Mouse (Mus musculus) regulatory T cell (primary cell): ENCODE results near the gene Pard3.

ENCODE experiments used
- in situ Hi-C: fragments of 300-600 bp; cut with MboI, MseI; formaldehyde crosslinking; loops from one replicate; pipeline ENCODE4 v1.15.1; 2025; ENCODE audit warnings: high pct_unique_total_duplicates

Gene Pard3

DNA sequence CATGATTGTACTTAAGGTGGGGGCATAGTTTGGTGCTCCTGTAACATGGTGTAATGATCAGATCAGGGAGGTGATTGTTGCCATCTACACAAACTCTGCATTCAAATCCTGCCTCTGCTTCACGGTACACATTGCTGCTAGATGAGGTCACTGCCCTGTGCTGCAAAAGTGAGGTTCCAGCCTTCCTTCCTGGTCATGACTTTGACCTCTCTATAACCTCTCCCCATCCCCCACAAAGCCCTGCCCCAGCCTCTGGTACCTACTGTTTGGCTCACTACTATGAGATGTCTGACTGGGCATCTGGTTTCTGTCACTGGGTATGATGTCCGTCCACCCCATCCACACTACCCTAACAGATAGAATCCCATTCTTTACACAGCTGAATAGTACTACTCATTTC, 408.5 kb downstream of the Pard3 start:
- in situ Hi-C loops, result loop anchor here (5.0 kb wide), 1 partner anchor 630 kb away; no protein-coding TSS in a partner anchor

DNA sequence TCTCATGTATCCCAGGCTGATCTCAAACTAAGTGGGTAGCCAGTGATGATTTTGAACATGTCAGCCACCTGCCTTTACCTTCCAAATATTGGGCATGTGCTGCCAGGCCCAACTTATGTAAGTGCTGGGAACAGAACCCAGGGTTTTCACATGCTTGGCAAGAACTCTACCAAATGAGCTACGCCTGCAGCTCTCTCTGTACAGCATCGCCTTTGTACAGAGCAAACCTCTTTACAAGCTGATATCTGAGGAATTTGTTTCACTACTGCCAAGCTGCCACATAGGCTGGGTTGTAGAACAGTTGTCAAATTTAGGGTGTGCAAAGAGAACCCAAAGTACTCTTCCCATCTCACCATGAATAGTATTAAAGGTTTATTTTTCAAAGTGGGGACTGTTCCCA, 416.3 kb downstream of the Pard3 start:
- in situ Hi-C loops, result no loop called here

DNA sequence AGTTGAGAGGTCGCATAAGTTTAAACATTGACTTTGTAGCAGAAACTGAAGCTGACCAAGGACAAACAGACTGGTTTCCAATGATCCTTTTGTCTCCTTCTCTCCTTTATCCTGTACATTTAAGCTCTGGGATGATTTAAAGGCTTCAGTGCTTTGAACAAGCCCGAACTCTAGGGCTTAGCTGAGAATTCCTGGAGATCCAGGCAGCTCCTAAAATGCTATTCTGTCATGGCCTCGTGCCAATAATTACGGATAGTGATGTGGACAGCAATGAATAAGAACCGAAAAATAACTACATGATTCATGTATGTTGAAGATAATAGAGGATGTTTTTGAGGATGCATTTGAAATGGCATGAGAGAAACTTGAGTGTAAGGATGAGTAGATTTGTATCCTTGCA, 421.9 kb downstream of the Pard3 start:
- in situ Hi-C loops, result loop anchor here (5.0 kb wide), 1 partner anchor 33 kb away; no protein-coding TSS in a partner anchor

DNA sequence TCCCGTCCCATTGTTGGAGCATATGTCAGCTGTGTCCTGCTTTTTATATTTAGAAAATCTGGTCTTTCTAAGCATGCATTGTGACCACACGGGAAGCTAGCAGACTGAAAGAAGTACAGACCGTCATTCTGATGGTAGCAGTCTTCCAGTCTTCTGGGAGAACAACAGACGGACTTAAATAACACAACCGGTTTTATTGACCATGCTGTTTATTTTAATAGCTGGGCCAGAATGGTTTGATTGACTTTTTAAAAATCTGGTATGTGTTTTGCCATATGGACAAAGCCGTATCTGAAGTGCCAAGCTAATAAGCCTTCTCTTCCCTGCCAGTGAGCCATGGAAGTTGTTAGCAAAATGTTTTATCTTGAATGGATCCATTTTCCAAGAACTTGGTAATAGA, 428.3 kb downstream of the Pard3 start:
- in situ Hi-C loops, result no loop called here

DNA sequence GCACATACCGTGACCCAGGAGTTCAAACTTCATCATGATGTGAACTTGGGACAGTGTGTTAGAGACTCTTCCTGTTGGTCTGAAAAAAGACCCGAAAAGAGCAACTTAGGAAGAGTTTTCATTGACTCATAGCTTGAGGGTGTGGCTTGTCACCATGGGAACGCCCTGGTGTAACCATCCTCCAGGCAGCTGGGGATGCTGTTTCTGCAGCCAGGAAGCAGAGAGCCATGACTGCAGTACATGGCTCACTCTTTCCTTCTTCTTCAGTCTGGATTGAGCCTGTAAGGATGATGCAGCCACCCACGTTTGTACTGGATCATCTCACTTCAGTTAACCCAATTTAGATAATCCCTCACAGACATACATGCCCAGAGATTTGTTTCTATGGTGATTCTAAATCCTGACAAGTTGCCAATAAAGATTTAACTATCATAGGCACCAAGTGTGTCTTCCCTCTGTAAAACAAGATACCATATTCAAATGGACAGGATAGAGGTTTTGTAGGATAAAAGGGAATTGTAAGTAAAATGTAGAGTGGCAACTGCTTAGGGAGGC, 431.6 kb downstream of the Pard3 start:
- in situ Hi-C loops, result no loop called here

DNA sequence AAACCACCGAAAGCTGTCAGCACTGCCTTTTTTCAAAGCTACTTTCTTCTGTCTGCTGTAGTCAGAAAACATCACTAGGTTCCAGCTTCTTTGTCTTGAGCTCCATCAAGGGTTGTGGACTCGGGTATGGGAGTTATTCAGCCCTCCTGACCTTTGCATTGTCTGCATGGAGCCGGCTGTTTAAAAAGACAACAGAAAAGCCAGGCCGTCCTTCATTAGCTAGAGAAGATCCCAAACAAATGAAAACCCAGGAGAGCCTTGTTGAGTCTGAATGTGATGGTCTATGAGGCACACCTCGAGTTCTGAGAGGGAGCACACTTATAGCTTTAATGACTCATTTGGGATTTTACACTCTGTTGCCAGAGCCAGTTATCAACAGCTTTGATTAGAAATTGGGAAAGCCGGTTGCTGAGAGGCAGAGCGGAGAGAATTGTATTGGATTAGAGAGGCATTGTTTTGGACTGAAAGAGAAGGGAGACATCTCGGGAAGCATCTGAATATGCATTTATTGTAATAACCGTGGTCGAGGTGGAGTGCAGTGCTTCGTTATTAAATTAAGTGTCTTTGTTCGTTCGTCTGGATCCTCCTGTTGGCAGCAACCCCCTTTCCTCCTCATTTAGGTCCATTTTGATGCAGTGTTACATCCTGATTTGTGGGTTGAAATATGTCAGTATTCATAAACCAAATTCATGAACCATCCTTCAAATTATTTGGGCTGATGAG, 435.5 kb downstream of the Pard3 start:
- in situ Hi-C loops, result no loop called here

DNA sequence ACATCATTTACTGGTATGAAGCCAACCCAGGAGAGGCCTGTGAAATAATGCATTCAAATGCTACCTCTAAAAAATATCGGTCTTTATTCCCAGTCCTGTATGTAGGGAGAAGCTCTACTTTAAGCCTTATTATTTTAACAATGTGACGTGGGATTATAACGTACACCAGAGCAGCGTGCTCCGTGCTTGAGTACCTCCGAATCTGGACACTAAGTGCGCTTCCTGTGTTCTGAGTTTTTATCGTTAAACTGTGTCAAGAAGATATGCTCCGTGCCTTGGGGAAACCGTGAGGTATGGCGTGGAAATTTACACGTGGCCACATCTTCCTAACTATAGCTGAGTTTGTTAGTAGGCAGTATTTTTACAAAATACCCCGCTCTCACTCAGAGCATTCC, 436.0 kb downstream of the Pard3 start:
- in situ Hi-C loops, result no loop called here

DNA sequence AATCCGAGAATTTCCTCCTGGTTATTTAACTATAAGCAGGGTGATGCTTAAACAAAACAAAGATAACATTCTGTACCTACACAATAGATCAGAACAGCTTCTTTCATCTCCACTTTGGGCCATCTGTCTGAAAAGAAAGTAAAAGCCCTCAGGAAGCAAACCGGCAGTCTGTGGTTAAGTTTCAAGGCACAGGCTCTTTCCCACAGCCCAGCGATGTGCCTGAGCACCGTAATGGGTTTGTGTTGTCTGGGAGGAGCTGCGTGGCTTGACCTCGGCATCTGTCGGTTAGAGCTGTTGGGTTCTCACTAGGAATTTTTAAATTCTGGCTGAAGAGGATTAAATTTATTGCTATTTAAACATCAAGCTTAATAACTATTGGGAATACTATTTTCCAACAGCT, 436.5 kb downstream of the Pard3 start:
- in situ Hi-C loops, result no loop called here

DNA sequence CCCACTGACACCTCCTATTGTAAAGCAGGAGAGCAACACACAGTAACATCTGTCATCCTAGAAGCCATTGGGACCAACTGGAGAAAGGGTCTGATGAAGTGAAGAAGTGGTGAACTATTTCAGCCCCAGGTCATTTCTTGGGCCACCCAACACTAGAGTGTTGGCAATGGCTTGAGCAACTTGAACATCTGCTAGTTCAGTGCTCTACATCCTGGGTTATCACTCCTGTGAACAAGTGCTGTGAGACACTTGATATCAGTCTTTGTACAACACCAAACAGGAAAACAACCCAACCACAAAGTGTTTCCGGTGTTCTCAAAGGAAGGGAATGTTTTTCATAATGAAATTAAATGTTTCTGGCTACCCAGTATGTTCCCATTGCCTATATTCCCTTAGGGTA, 438.1 kb downstream of the Pard3 start:
- in situ Hi-C loops, result no loop called here

DNA sequence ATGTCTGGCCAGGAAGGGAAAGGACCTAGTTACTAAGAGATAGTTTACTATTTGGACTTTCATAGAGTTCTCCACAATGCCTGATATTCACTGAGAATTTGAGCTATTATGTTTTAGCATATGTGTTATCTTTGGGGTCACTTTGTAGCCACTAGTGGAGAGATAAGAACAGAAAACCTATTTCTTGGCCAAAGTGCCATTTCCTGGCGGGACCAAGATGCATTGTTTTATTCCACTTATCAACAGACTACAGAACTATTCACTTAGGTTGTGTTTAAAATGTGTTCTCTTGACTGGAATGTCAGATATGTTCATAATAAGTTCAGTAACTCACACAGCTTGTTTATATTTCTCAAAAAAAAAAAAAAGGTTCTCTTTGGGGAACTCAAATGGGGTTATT, 441.6 kb downstream of the Pard3 start:
- in situ Hi-C loops, result no loop called here

DNA sequence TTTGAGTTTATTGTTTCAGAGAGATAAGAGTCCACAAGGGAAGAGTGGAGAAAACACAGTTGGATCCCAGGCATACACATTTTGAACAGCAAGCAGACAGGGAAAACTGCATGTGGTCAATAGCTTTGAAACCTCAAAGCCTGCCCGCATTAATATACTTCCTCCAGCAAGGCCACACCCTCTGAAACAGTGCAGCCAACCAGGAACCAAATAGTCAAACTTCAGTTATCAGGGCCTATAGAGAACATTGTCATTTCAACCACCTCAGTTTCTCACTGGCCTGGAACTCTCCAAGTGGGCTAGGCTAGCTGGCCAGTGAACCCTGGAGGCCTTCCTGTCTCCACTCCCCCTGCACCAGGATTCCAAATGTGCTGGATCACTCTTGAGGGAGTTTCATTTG, 442.6 kb downstream of the Pard3 start:
- in situ Hi-C loops, result no loop called here

DNA sequence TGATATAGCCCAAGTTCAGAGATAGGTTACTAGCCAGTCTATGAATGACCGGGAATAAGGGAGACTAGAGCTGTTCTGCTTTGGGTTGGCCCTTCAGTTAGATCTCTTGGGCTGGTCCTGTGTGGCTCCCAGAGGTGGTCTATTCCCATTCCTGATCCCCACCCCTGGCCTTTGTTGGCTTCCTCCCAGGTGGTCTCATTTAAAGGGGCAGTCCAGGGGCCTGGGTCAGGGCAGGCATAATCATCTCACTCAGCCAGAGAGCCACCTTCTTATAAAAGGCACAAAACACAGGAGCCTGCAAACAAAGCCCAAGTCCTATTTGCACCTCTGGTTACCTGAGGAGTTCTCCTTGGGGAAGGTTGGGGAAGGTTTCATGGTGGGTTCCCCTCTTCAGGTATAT, 447.6 kb downstream of the Pard3 start:
- in situ Hi-C loops, result no loop called here

DNA sequence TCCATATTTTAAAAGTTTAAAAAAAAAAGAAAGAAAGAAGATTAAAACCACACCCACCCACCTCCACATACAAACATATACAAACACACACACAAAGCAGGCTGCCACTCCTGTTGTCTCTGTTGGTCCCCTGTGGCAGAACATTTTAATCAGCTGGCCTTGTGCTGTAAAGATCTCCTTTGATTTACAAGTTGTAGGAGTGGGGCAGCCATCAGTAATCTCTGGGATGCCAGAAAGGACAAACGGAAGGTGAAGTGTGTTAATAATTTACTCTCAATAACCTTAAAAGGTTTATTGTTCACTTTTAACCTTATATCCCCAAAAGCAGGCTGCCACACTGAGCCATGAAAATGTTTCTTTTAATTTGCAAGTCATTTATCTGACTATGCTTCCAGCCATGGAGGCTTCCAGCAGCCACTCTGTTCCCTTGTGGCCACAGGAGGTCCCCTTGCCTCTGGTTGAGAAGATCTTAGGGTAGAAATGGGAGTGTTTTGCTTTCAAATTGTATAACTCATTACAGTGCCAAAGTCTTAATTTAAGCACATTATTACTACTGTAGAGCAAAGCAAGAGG, 448.4 kb downstream of the Pard3 start:
- in situ Hi-C loops, result no loop called here

DNA sequence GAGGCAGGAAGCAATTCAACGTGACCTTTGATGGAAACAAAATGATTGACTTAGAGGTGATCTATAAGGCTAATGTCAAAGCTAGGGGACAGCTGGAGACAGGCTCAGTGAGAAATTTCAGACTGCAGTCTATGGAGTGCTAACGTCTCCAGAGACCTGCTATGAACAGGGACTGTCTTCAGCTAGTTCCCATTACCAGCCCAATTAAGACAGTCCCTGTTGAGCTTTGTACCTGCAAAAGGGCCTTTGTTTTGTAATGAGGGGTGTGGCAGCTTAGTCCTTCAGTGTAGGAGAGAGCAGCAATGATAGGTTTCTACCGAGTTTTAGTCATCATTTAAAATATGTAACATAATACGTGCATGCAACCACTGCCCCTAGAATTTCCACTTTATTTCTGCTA, 448.9 kb downstream of the Pard3 start:
- in situ Hi-C loops, result no loop called here

DNA sequence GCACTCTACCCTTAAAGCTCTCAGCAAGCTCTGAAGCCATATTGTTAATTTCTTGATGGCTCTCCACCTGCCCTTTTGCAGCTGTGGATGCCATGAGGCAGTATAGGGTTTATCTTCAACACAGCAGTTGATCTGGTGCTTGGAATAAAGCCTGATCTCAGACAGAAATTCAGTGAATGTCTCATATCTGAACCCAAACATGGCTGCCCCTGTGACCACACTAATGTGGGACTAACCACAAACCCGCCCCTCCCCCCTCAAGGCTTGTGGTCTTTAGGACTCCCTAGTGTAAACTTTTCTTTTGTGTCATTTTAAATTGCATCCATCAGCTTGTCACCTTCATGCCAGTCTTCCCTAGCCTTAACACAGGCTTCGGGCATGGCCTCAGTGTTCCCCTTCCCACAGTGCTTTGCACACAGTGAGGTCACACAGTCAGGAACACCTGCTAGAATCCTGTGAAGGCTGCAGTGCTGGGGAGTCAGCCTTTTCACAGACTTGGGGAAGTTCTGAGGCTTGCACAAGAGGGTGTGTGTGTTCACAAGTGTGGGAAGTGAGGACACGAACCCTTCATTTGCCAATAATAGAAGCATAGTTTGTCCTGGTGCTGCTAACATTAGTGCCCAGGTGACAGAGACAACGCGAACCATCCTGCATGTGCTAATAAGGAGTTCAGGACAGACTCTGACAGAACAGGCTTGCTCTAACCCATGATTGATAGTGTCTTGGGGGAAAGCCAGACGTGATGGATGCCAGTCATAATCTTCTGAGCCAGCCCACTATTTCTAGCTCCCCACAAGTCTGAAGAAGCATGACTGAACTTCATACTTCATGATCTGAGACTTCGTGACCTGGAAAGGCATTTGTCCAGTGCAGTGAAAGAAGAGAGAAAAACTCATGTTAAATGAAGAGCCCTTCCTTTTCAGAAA, 451.4 kb downstream of the Pard3 start:
- in situ Hi-C loops, result no loop called here

DNA sequence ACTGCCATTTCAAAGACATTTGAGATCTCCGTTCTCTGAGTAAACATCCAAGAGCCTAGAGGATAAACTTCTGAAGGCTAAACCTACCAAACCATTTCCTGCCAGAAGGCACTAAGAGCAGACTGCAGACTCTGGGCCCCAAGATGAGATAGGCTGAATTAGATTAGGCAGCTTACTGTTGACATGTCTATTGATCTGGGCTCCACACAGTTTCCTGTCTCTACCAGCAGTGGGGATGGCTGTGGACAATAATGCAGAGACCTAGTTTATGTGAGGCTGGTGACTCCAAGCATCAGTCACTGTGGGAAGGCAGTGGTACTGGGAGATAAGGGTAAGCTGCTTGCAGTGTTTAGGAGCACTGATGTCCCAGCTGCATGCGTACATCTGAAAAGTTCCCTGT, 452.4 kb downstream of the Pard3 start:
- in situ Hi-C loops, result no loop called here

DNA sequence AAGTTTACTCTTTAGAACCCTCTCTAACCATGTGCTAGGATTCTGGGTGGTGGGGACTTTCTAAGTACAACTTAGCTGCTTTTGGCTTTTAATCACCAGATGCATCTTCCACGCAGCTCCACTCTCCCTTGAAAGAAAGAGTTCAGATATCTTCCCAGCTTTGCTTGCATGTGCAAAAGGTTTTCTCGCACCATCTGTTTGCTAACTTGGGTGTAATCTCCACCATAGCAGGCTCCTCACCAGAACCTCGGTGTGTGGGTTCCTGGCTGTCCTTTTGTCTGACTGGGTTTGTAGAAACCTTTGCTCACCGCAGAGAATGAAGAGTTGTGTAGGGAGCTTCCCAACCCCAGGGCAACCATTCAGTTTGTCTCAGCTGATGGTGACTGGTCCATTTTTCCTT, 462.0 kb downstream of the Pard3 start:
- in situ Hi-C loops, result no loop called here

DNA sequence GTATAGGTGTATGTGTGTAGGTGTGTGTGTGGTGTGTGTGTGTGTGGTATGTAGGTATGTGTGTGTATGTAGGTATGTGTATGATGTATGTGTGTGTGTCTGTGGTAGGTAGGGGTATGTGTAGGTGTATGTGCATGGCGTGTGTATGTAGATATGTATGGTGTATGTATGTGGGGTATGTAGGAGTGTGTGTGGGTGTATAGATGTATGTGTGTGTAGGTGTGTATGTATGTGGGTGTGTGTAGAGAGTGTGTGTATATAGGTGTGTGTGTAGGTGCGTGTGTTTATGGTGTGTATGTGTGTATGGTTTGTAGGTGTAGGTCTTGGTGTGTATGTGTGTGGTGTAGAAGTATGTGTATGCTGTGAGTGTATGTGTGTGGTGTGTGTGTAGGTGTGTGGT, 464.6 kb downstream of the Pard3 start:
- in situ Hi-C loops, result no loop called here

DNA sequence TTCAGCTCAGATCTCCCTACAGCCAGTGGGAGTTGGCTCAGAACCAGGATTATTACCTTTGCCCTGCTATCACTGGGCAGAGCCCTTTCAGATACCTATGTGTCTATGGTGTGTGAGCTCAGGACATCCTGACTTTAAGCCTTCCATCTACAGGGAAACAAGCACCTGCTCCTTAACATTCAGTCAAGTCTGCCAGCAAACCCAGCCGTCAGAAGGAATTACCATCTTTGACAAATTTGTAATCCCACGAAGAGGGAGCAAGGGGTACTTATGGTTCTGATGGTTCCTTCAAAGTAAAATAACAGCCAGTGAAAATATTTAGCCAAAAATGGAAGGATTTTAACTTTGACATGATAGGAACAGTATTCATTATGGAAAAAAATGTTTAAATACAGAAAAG, 466.1 kb downstream of the Pard3 start:
- in situ Hi-C loops, result no loop called here

DNA sequence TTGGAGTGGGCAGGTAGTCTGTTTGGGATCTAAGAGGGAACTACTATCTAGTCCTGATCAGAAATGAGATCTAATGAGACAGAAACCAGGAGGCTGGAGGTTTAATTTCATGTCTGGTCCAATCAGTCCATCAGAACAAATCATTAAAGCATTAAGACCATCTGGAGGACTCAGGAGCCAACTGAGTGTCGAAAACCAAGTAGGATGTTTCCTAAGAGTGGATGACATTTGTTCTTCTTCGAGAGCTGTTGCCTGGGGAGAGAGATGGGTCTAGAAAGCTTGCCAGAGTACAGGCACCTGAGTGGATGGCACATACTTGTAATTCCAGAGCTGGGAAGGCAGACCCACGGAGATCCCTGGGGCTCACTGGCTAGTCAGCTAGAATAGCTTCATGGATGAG, 468.2 kb downstream of the Pard3 start:
- in situ Hi-C loops, result no loop called here

DNA sequence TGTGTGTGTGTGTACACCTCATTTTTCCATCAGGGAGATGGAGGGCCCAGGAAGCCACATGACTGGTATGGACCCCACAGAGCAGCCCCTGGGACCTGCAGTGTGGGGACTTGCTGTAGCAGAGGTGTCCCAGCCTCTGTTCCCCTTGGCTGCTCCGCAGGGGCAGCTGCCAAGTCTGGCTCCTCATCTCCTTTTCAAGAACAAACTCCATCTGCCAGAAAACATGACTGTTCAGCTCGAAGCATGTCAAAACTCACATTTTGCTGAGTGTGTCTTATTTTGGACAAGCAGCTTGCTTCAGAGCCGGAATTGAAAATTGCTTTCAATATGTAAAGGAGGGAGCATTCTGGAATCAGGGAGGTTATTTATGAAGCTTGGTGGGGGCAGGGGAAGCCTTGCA, 471.1 kb downstream of the Pard3 start:
- in situ Hi-C loops, result no loop called here

DNA sequence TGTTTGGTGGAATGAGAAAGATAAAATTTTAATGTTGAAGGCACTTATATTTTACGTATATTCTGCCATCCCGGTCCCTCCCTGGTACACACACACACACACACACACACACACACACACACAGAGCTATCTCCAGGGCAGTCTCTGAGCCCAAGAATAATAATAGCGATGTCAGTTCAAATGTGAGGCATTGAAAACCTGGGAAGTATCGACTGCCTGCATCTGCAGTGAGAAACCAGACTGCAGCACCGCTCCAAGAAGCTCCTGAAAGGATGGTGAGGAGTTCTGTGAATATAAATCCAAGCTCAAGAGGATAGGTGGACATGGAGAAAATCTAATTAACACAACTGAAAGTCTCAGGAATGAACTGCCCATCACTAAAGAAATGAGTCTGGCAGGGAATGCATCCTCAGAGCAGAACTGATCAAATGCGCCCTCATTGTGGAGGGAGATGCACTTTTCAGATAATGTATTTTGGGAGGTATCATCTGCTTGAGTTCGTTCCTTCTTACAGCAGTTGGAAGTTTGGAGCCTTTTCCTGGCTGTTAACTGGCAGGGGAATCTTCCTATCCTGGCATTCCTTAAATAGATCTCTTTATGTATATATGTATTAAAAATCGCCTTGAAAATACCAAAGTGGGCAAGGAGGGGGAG, 471.6 kb downstream of the Pard3 start:
- in situ Hi-C loops, result no loop called here
